Mouse (Mus musculus) kidney, adult 2 months (tissue): ENCODE results near the gene Marc1.
A peak's percentile ranks its signal among the peaks of the same experiment; 100 is the strongest.

ENCODE experiments used
- CTCF ChIP-seq: fragments of 200-500 bp; conservative IDR thresholded peaks from 2 replicates; pipeline ENCODE4 v1.5.1; 2011; ENCODE audit warnings: low read depth, mild to moderate bottlenecking, control low read depth, low read length, moderate library complexity, mixed read lengths; ENCODE audit not compliant: insufficient read depth, insufficient read length
- POLR2A ChIP-seq: fragments of 200-500 bp; IDR thresholded peaks from one replicate; pipeline ENCODE4 v1.6.1; 2011; ENCODE audit warnings: low read depth, low read length, control low read depth

- TF ChIP-seq CTCF (peak; percentile 64), POLR2A (no peak)
These were observed 39.8 kb downstream of the Marc1 start for GRCm38 (mm10) chr1:184771202-184771890.
